Mouse (Mus musculus) stomach, postnatal 0 days (tissue): ENCODE data around the gene Ptchd3. TPM values are rescaled to one million over a fixed set of nuclear protein-coding genes. Genes with fewer than 3 reads are reported as not detected.

Source experiments
- ATAC-seq: fragments of 200-750 bp; cut with Nextera tagmentation; 2 replicates; pipeline ENCODE4 v1.8.0; 2017; ENCODE audit not compliant: low FRiP score, low TSS enrichment
- DNase-seq: peaks from one replicate; pipeline ENCODE4 v3.0.0-alpha.2; 2016; ENCODE audit warnings: low spot score
- H3K27ac ChIP-seq: fragments of 300-500 bp; sonication (generic); replicated peaks from 2 replicates; pipeline ENCODE4 v1.5.1; 2014; ENCODE audit warnings: mild to moderate bottlenecking, control low read depth
- H3K27me3 ChIP-seq: fragments of 300-500 bp; sonication (generic); 2 replicates; pipeline ENCODE4 v1.6.1; 2014; ENCODE audit warnings: low read length; ENCODE audit not compliant: control insufficient read depth, insufficient read depth
- H3K36me3 ChIP-seq: fragments of 300-500 bp; sonication (generic); 2 replicates; pipeline ENCODE4 v1.6.1; 2014; ENCODE audit warnings: low read length, mixed read lengths; ENCODE audit not compliant: control insufficient read depth, insufficient read depth
- H3K4me1 ChIP-seq: fragments of 300-500 bp; sonication (generic); replicated peaks from 2 replicates; pipeline ENCODE4 v1.6.1; 2014; ENCODE audit warnings: antibody characterized with exemption; ENCODE audit not compliant: control insufficient read depth, insufficient read depth
- H3K4me2 ChIP-seq: fragments of 300-500 bp; sonication (generic); replicated peaks from 2 replicates; pipeline ENCODE4 v1.6.1; 2014; ENCODE audit warnings: low read depth, mild to moderate bottlenecking, control low read depth, moderate library complexity
- H3K4me3 ChIP-seq: fragments of 300-500 bp; sonication (generic); 2 replicates; pipeline ENCODE4 v1.5.1; 2014; ENCODE audit warnings: low read depth, low read length, control low read depth
- H3K9ac ChIP-seq: fragments of 300-500 bp; sonication (generic); 2 replicates; pipeline ENCODE4 v1.6.1; 2014; ENCODE audit warnings: mild to moderate bottlenecking, low read length, control low read depth, mixed read lengths
- H3K9me3 ChIP-seq: fragments of 300-500 bp; sonication (generic); 2 replicates; pipeline ENCODE4 v1.6.1; 2016; ENCODE audit warnings: low read length; ENCODE audit not compliant: control insufficient read depth
- CTCF ChIP-seq: IDR thresholded peaks from 2 replicates; pipeline ENCODE4 v1.5.1; 2016; ENCODE audit warnings: antibody characterized with exemption, low read depth, mild to moderate bottlenecking, moderate library complexity
- EP300 ChIP-seq: optimal IDR thresholded peaks from 2 replicates; pipeline ENCODE3; 2016; ENCODE audit warnings: antibody characterized with exemption
- WGBS: fragments of 180-500 bp; shearing (Covaris S2); extraction: QIAGEN DNeasy Blood & Tissue Kit; methylation state at CpG from one replicate; pipeline ENCODE4 v1.1.7; 2014; 5-methylcytosine and 5-hydroxymethylcytosine counted together
- polyA plus RNA-seq: library from polyadenylated mRNA; unstranded; fragments of >200 nt; fragmentation: Nextera tagmentation; extraction: Ambion mirVana; gene quantifications from 2 replicates; pipeline ENCODE4 v1.2.1, GENCODE M21; 2015

Ptchd3 gene
- polyA plus RNA-seq, 1 experiment from 2014 or later, result not detected

GRCm38 (mm10) chr11:121847790-121848299 lies 17.8 kb downstream of the Ptchd3 start:
- peak; percentile 88 for DNase-seq
- Histone ChIP-seq H3K36me3 (no peaks in the 10 kb centered on the region), H3K4me1 (no peaks in the 10 kb centered on the region), H3K9ac (peak overlapping the region; percentile 41; the same call in 1 of the 2 replicates), H3K9me3 (no peaks in the 10 kb centered on the region), H3K4me3 (peak overlapping the region; percentile 41), H3K4me2 (peak overlapping the region; percentile 64), H3K27me3 (no peaks in the 10 kb centered on the region), H3K27ac (peak overlapping the region; percentile 65)
- TF ChIP-seq CTCF (no peak), EP300 (no peak)
- 2% methylated on average over 11 of the region's 11 CpGs for WGBS
- peak; percentile 98 for ATAC-seq

Other genes with a start within 250 kb of the Ptchd3 start
- 3.3 and 4.2 TPM in 2 replicates for gene B3gntl1, start 157.1 kb upstream of the Ptchd3 start, polyA plus RNA-seq
- gene Metrnl, start 128.7 kb upstream of the Ptchd3 start, polyA plus RNA-seq, result 62.4 and 67.3 TPM in 2 replicates